Mouse (Mus musculus): ENCODE measurements around the gene Sugct. TPM values are rescaled to one million over a fixed set of nuclear protein-coding genes. Genes with fewer than 3 reads are reported as not detected.

The Sugct gene
- polyA plus RNA-seq, 1 experiment, result not detected

- H3K36me3 ChIP-seq (ENCODE audit: control insufficient read depth), result no peaks in the 10 kb centered on the region
- no peaks in the 10 kb centered on the region for H3K27me3 ChIP-seq (ENCODE audit: control insufficient read depth)
- H3K9me3 ChIP-seq (ENCODE audit: control insufficient read depth, low read length), result no peaks in the 10 kb centered on the region
- H3K4me3 ChIP-seq (replicated peaks), result no peak overlapping the region
- no peaks in the 10 kb centered on the region for H3K4me1 ChIP-seq (ENCODE audit: control insufficient read depth)
- no peak for TF ChIP-seq TAL1 (IDR thresholded peaks at IDR 0.05; ENCODE audit: low read length)
- TF ChIP-seq GATA1 (IDR thresholded peaks at IDR 0.05; ENCODE audit: low read length), result no peak
Measured at GRCm38 (mm10) chr13:17086547-17086946, 608.8 kb downstream of the Sugct start.

GRCm38 (mm10) chr13:17086146-17086545 is 609.2 kb downstream of the Sugct start:
- TF ChIP-seq GATA1 (IDR thresholded peaks at IDR 0.05; ENCODE audit: low read length) (no peak), TAL1 (IDR thresholded peaks at IDR 0.05; ENCODE audit: low read length) (no peak)
- H3K27me3 ChIP-seq (ENCODE audit: control insufficient read depth), result no peaks in the 10 kb centered on the region
- H3K9me3 ChIP-seq (ENCODE audit: control insufficient read depth, low read length), result no peaks in the 10 kb centered on the region
- H3K4me3 ChIP-seq (replicated peaks), result no peak overlapping the region
- no peaks in the 10 kb centered on the region for H3K4me1 ChIP-seq (ENCODE audit: control insufficient read depth)
- no peaks in the 10 kb centered on the region for H3K36me3 ChIP-seq (ENCODE audit: control insufficient read depth)

GRCm38 (mm10) chr13:17084946-17085852 is 610.2 kb downstream of the Sugct start:
- Histone ChIP-seq H3K4me3 (replicated peaks) (no peak overlapping the region), H3K36me3 (ENCODE audit: control insufficient read depth) (no peaks in the 10 kb centered on the region), H3K27me3 (ENCODE audit: control insufficient read depth) (no peaks in the 10 kb centered on the region), H3K4me1 (ENCODE audit: control insufficient read depth) (no peaks in the 10 kb centered on the region), H3K9me3 (ENCODE audit: control insufficient read depth, low read length) (no peaks in the 10 kb centered on the region)
- TF ChIP-seq TAL1 (IDR thresholded peaks at IDR 0.05; ENCODE audit: low read length) (no peak), GATA1 (IDR thresholded peaks at IDR 0.05; ENCODE audit: low read length) (no peak)

DNA sequence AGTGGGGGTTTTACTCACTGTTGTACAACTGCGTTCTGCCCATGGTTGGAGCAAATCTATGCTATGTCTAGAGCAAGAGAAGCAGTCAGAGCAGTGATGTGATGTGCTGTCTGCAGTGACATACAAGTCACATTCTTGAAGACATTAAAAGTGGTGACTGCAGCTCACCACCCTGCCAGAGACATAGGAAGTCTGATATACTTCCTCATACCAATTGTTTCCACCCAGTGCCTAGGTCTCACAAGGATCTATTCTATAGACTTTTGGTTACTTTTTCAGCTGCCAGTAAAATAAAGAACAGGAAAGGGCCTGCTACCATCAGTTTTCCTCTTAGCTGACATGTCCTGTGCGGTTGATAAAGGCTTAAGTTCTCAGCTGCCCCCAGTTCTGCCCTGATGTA is 613.7 kb downstream of the Sugct start:
- Histone ChIP-seq H3K9me3 (ENCODE audit: control insufficient read depth, low read length) (no peaks in the 10 kb centered on the region), H3K4me3 (replicated peaks) (no peak overlapping the region), H3K4me1 (ENCODE audit: control insufficient read depth) (no peaks in the 10 kb centered on the region), H3K27me3 (ENCODE audit: control insufficient read depth) (no peaks in the 10 kb centered on the region), H3K36me3 (ENCODE audit: control insufficient read depth) (no peaks in the 10 kb centered on the region)
- TF ChIP-seq TAL1 (IDR thresholded peaks at IDR 0.05; ENCODE audit: low read length), result no peak
- TF ChIP-seq GATA1 (IDR thresholded peaks at IDR 0.05; ENCODE audit: low read length), result no peak

DNA sequence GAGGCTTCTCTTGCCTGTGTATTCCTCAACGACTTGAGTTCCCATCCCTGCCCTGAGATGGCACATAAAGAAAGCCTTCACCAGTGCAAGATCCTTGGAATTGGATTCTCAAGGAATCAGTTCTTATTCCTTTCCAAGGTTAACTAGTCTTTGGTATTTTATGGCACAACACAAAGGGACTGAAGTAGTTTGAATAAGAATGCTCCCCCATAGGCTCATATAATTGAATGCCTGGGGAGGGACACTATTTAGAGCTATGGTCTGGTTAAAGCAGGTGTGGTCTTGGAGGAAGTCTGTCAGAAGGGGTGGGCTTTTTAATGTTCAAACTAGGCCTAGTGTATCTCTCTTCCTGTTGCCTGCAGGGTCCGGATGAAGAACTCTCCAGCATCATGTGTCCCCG is 629.8 kb downstream of the Sugct start:
- Histone ChIP-seq H3K9me3 (ENCODE audit: control insufficient read depth, low read length) (no peaks in the 10 kb centered on the region), H3K27me3 (ENCODE audit: control insufficient read depth) (no peaks in the 10 kb centered on the region), H3K4me3 (replicated peaks) (no peak overlapping the region), H3K4me1 (ENCODE audit: control insufficient read depth) (no peaks in the 10 kb centered on the region), H3K36me3 (ENCODE audit: control insufficient read depth) (no peaks in the 10 kb centered on the region)
- TF ChIP-seq TAL1 (IDR thresholded peaks at IDR 0.05; ENCODE audit: low read length), result no peak
- TF ChIP-seq GATA1 (IDR thresholded peaks at IDR 0.05; ENCODE audit: low read length), result no peak

DNA sequence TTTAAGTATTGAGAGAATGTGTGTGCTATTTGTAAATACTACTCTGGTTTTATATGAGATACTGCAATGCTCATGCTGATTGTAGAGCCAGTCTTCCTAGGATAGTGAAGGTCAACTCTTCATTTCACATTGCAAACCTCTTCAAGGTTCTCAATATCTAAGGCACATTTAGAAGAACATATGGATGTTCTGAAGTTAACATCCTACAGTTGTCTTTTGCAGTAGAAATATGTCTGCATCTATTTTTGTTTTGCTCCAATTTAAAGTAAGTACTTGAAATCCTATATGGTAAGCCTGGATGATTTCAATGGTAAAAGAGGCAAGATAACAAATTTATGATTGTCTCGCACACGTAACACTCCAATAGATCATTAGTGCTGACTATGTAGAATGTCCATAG is 638.7 kb downstream of the Sugct start:
- TF ChIP-seq GATA1 (IDR thresholded peaks at IDR 0.05; ENCODE audit: low read length), result no peak
- TF ChIP-seq TAL1 (IDR thresholded peaks at IDR 0.05; ENCODE audit: low read length), result no peak

DNA sequence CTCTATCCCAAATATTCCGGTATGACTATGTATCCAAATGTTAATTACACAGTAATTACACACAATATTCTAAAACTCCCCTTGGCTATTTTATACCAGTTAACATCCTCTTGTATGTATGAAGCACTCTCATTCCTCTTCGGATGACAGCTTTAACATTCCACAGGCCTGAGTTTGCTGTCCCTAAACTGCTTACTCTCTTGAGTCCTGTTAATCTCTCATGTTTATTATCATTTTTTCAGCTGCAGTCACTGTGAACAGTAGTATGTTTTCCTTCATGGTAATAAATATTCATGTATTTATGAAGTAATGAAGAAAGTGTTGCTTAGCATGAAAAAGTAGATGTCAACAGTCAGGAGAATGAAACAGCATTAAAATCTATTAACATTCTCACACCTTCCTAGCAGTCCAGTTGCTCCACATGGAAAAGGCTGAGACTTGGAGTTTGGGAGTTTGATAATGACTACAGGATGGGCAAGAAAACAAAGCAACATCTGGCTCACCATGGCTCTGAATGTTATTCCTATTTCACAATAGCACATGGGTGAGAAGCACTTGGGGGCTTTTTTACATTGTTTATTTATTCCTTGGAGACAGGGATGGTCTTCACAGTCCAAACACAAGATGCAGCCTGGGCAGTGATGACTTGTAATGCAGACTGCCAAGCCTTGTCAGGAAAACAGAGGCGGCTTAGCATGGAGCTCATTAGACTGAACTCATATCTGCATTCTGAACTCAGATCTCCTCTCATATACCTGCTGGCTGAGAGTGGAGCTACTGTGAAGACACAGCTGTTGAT is 651.7 kb downstream of the Sugct start:
- Histone ChIP-seq H3K4me3 (replicated peaks) (no peak overlapping the region), H3K36me3 (ENCODE audit: control insufficient read depth) (no peaks in the 10 kb centered on the region), H3K4me1 (ENCODE audit: control insufficient read depth) (no peaks in the 10 kb centered on the region), H3K27me3 (ENCODE audit: control insufficient read depth) (no peaks in the 10 kb centered on the region), H3K9me3 (ENCODE audit: control insufficient read depth, low read length) (no peaks in the 10 kb centered on the region)
- TF ChIP-seq TAL1 (IDR thresholded peaks at IDR 0.05; ENCODE audit: low read length) (no peak), GATA1 (IDR thresholded peaks at IDR 0.05; ENCODE audit: low read length) (no peak)

More for the DNA sequence above, 638.7 kb downstream of the Sugct start:
- no peaks in the 10 kb centered on the region for H3K9me3 ChIP-seq (ENCODE audit: control insufficient read depth, low read length)
- no peaks in the 10 kb centered on the region for H3K4me1 ChIP-seq (ENCODE audit: control insufficient read depth)
- no peak overlapping the region for H3K4me3 ChIP-seq (replicated peaks)
- H3K36me3 ChIP-seq (ENCODE audit: control insufficient read depth), result no peaks in the 10 kb centered on the region
- no peaks in the 10 kb centered on the region for H3K27me3 ChIP-seq (ENCODE audit: control insufficient read depth)

DNA sequence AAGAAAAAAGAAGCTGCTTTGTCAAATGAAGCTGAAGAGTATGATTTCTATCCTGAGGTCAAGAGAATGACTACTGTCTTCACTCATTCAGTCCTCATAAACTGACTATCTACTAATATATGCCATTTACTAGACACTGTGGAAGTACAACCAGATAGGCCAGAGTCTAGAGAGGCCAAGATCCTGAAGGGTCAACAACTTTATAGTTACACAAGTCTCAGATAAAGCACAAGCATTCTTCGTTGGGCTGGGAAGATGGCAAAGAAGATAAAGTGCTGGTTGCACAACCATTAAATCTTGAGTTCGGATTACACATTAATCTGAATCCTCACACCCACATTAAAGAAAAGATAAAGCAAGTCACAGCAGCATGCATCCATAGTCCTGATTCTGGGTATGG is 653.0 kb downstream of the Sugct start:
- Histone ChIP-seq H3K36me3 (ENCODE audit: control insufficient read depth) (no peaks in the 10 kb centered on the region), H3K4me3 (replicated peaks) (no peak overlapping the region), H3K9me3 (ENCODE audit: control insufficient read depth, low read length) (no peaks in the 10 kb centered on the region), H3K4me1 (ENCODE audit: control insufficient read depth) (no peaks in the 10 kb centered on the region), H3K27me3 (ENCODE audit: control insufficient read depth) (no peaks in the 10 kb centered on the region)
- TF ChIP-seq TAL1 (IDR thresholded peaks at IDR 0.05; ENCODE audit: low read length) (no peak), GATA1 (IDR thresholded peaks at IDR 0.05; ENCODE audit: low read length) (no peak)

DNA sequence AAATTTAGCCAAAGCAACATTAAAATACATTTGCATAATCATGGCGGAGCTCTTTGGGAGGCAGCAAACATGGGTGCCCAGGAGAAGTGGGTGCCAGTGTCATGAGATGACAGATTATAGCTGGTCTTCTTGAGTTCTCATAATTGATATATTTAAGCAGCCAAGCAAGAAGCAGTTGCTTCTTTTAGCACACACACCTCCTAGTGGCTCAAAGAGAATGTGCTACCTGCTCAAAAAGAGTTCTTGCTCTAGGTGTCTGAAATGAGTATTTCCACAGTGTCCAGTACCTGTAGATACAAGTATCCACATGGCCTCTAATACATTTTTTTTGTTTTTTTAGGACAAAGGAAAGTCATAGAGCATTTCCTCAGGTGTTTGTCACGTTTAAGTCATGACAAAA is 655.6 kb downstream of the Sugct start:
- Histone ChIP-seq H3K27me3 (ENCODE audit: control insufficient read depth) (no peaks in the 10 kb centered on the region), H3K4me3 (replicated peaks) (no peak overlapping the region), H3K9me3 (ENCODE audit: control insufficient read depth, low read length) (no peaks in the 10 kb centered on the region), H3K4me1 (ENCODE audit: control insufficient read depth) (no peaks in the 10 kb centered on the region), H3K36me3 (ENCODE audit: control insufficient read depth) (no peaks in the 10 kb centered on the region)
- TF ChIP-seq GATA1 (IDR thresholded peaks at IDR 0.05; ENCODE audit: low read length) (no peak), TAL1 (IDR thresholded peaks at IDR 0.05; ENCODE audit: low read length) (no peak)
